Mouse (Mus musculus) CD4-positive, CD25-positive, alpha-beta regulatory T cell, adult 9 weeks (primary cell): Measurements from ENCODE around the gene Depdc7. TPM values are rescaled to one million over a fixed set of nuclear protein-coding genes. Genes with fewer than 3 reads are reported as not detected.

Source experiments
- polyA plus RNA-seq: library from polyadenylated mRNA; unstranded; fragments of 100-300 nt; shearing (Covaris generic); gene quantifications from one replicate; pipeline ENCODE4 v1.2.1, GENCODE M21; 2017

The Depdc7 gene
- not detected for polyA plus RNA-seq

GRCm38 (mm10) chr2:104742741-104743064 lies at the start of gene Depdc7:
Gene Depdc7 (minus strand): TSS chr2:104742878.

GRCm38 (mm10) chr2:104716279-104716678 lies 26.4 kb downstream of the Depdc7 start, which contains the start of gene Pin1rt1:
Gene Pin1rt1 (minus strand): TSS chr2:104716379.

DNA sequence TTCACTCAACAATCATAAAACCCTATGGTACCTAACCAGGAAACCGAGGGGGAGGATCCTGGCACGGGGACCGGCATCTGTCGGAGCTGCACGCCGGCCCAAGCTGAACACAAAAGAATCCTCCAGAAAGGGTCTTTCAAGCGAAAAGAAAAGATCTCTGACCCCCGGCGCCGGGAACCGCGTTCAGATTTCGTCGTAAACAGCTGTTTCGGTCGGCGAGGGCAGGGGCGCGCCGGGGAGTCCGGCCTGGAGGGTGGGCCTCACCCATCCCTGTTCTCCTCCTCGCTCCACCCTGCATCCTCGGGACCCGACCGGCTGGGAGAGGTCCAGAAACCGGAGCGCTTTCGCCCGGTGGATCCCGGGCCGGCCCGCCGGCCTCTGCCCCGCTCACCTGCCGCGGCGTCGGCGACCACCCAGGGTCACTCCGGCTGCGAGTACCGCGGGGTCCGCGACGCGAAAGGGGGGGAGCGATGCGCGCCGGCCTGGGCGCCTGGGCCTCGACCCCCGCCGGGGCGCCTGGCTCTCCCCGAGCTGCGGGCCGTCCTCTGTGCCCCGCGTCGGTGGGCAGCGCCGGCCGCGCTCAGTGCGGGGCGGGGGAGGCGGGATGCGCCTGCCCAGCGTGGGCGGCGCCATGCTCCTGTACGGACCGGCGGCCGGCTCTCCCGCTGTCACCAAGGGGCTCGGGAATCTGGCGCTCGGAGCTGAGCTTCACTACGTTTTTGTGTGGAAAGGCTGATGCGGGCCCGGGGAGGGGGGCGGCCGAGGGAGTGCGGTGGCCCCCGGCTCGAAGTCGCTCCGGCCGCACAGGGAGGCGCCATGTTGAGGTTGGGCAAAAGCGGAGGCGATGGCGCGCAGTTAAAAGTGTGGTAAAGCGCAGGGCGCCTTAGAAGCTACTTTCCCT lies 30.8 kb downstream of the Depdc7 start, which contains the start of gene Tcp11l1:
Gene Tcp11l1 (minus strand): TSS at position 585 of the 901 bp plus-strand sequence.

Other genes starting within 250 kb of the Depdc7 start
- gene Hipk3, start 248.4 kb downstream of the Depdc7 start, polyA plus RNA-seq, result 9.5 TPM
- 77.1 TPM for gene Cstf3, start 152.4 kb downstream of the Depdc7 start, polyA plus RNA-seq
- gene Tcp11l1, start 30.7 kb downstream of the Depdc7 start, polyA plus RNA-seq, result 0.14 TPM
- gene Pin1rt1, start 26.5 kb downstream of the Depdc7 start, polyA plus RNA-seq, result not detected
- gene Qser1, start 73.9 kb upstream of the Depdc7 start, polyA plus RNA-seq, result 0.74 TPM
- gene Prrg4, start 107.0 kb upstream of the Depdc7 start, polyA plus RNA-seq, result 1.9 TPM
- gene Ccdc73, start 124.9 kb upstream of the Depdc7 start, polyA plus RNA-seq, result 3.4 TPM